Mouse (Mus musculus): ENCODE measurements around the gene Ica1. TPM values are rescaled to one million over a fixed set of nuclear protein-coding genes. Genes with fewer than 3 reads are reported as not detected.

The Ica1 gene
- polyA plus RNA-seq, 1 experiment: 37.8 TPM

- H3K27me3 ChIP-seq (ENCODE audit: control insufficient read depth, insufficient read depth, low read length): no peaks in the 10 kb centered on the region
- H3K27ac ChIP-seq (ENCODE audit: insufficient read depth, low read length): no peak overlapping the region
- no peak overlapping the region for H3K4me3 ChIP-seq (replicated peaks; ENCODE audit: insufficient read depth, low read depth, low read length)
- WGBS: 93% methylated on average over 4 of the region's 4 CpGs
- no peak for DNase-seq
- no peaks in the 10 kb centered on the region for H3K4me1 ChIP-seq (ENCODE audit: control insufficient read depth, insufficient read depth, low read length)
- TF ChIP-seq CTCF (IDR thresholded peaks at IDR 0.05; ENCODE audit: borderline replicate concordance, insufficient read depth, low read depth, low read length): no peak
- TF ChIP-seq POLR2A (IDR thresholded peaks at IDR 0.05; ENCODE audit: borderline replicate concordance, insufficient read depth, low read length): no peak
These were observed 105.3 kb downstream of the Ica1 start for GRCm38 (mm10) chr6:8673013-8673412.

- DNase-seq: no peak
- H3K27me3 ChIP-seq (ENCODE audit: control insufficient read depth, insufficient read depth, low read length): no peaks in the 10 kb centered on the region
- 76% methylated on average over 4 of the region's 4 CpGs for WGBS
- no peak overlapping the region for H3K4me3 ChIP-seq (replicated peaks; ENCODE audit: insufficient read depth, low read depth, low read length)
- H3K4me1 ChIP-seq (ENCODE audit: control insufficient read depth, insufficient read depth, low read length): peaks cover 4% of the 10 kb centered on the region; the same call in 1 of the 2 replicates
- TF ChIP-seq CTCF (IDR thresholded peaks at IDR 0.05; ENCODE audit: borderline replicate concordance, insufficient read depth, low read depth, low read length) (no peak), POLR2A (IDR thresholded peaks at IDR 0.05; ENCODE audit: borderline replicate concordance, insufficient read depth, low read length) (no peak)
- no peak overlapping the region for H3K27ac ChIP-seq (ENCODE audit: insufficient read depth, low read length)
These were observed 108.9 kb downstream of the Ica1 start for GRCm38 (mm10) chr6:8669343-8669742.

GRCm38 (mm10) chr6:8668013-8668811 lies 110.1 kb downstream of the Ica1 start:
- H3K4me3 ChIP-seq (replicated peaks; ENCODE audit: insufficient read depth, low read depth, low read length): no peak overlapping the region
- TF ChIP-seq CTCF (IDR thresholded peaks at IDR 0.05; ENCODE audit: borderline replicate concordance, insufficient read depth, low read depth, low read length): no peak
- TF ChIP-seq POLR2A (IDR thresholded peaks at IDR 0.05; ENCODE audit: borderline replicate concordance, insufficient read depth, low read length): no peak
- H3K27me3 ChIP-seq (ENCODE audit: control insufficient read depth, insufficient read depth, low read length): no peaks in the 10 kb centered on the region
- WGBS: 67% methylated on average over 6 of the region's 6 CpGs
- no peak overlapping the region for H3K27ac ChIP-seq (ENCODE audit: insufficient read depth, low read length)
- peaks cover 4% of the 10 kb centered on the region; the same call in 1 of the 2 replicates for H3K4me1 ChIP-seq (ENCODE audit: control insufficient read depth, insufficient read depth, low read length)
- DNase-seq: no peak

- Histone ChIP-seq H3K27me3 (ENCODE audit: control insufficient read depth, insufficient read depth, low read length) (no peaks in the 10 kb centered on the region), H3K4me1 (ENCODE audit: control insufficient read depth, insufficient read depth, low read length) (peaks cover 4% of the 10 kb centered on the region; the same call in 1 of the 2 replicates), H3K27ac (ENCODE audit: insufficient read depth, low read length) (no peak overlapping the region), H3K4me3 (replicated peaks; ENCODE audit: insufficient read depth, low read depth, low read length) (no peak overlapping the region)
- DNase-seq: no peak
- no peak for TF ChIP-seq CTCF (IDR thresholded peaks at IDR 0.05; ENCODE audit: borderline replicate concordance, insufficient read depth, low read depth, low read length)
- WGBS: 65% methylated on average over 5 of the region's 5 CpGs
These were observed 112.5 kb downstream of the Ica1 start for GRCm38 (mm10) chr6:8665786-8666185.

GRCm38 (mm10) chr6:8664956-8665355 lies 113.3 kb downstream of the Ica1 start:
- 50% methylated on average over 5 of the region's 5 CpGs for whole genome bisulfite sequencing
- no peak overlapping the region; the same call in 1 of the 2 replicates for H3K27ac ChIP-seq (ENCODE audit: insufficient read depth, low read length)
- H3K27me3 ChIP-seq (ENCODE audit: control insufficient read depth, insufficient read depth, low read length): no peaks in the 10 kb centered on the region
- TF ChIP-seq POLR2A (IDR thresholded peaks at IDR 0.05; ENCODE audit: borderline replicate concordance, insufficient read depth, low read length): no peak
- TF ChIP-seq CTCF (IDR thresholded peaks at IDR 0.05; ENCODE audit: borderline replicate concordance, insufficient read depth, low read depth, low read length): no peak
- H3K4me3 ChIP-seq (replicated peaks; ENCODE audit: insufficient read depth, low read depth, low read length): no peak overlapping the region
- DNase-seq: no peak
- peaks cover 6% of the 10 kb centered on the region; the same call in 1 of the 2 replicates for H3K4me1 ChIP-seq (ENCODE audit: control insufficient read depth, insufficient read depth, low read length)

GRCm38 (mm10) chr6:8663092-8663740 lies 115.1 kb downstream of the Ica1 start:
- no peak for TF ChIP-seq POLR2A (IDR thresholded peaks at IDR 0.05; ENCODE audit: borderline replicate concordance, insufficient read depth, low read length)
- TF ChIP-seq CTCF (IDR thresholded peaks at IDR 0.05; ENCODE audit: borderline replicate concordance, insufficient read depth, low read depth, low read length): no peak
- no peak for DNase-seq
- no peak overlapping the region for H3K4me3 ChIP-seq (replicated peaks; ENCODE audit: insufficient read depth, low read depth, low read length)
- 80% methylated on average over 3 of the region's 3 CpGs for WGBS
- H3K27ac ChIP-seq (ENCODE audit: insufficient read depth, low read length): no peak overlapping the region
- peaks cover 14% of the 10 kb centered on the region; the same call in 1 of the 2 replicates for H3K4me1 ChIP-seq (ENCODE audit: control insufficient read depth, insufficient read depth, low read length)
- no peaks in the 10 kb centered on the region for H3K27me3 ChIP-seq (ENCODE audit: control insufficient read depth, insufficient read depth, low read length)

GRCm38 (mm10) chr6:8661404-8661803 lies 116.9 kb downstream of the Ica1 start:
- no peak for DNase-seq
- peaks cover 18% of the 10 kb centered on the region; the same call in 1 of the 2 replicates for H3K4me1 ChIP-seq (ENCODE audit: control insufficient read depth, insufficient read depth, low read length)
- H3K27ac ChIP-seq (ENCODE audit: insufficient read depth, low read length): no peak overlapping the region
- H3K27me3 ChIP-seq (ENCODE audit: control insufficient read depth, insufficient read depth, low read length): no peaks in the 10 kb centered on the region
- TF ChIP-seq POLR2A (IDR thresholded peaks at IDR 0.05; ENCODE audit: borderline replicate concordance, insufficient read depth, low read length): no peak
- no peak for TF ChIP-seq CTCF (IDR thresholded peaks at IDR 0.05; ENCODE audit: borderline replicate concordance, insufficient read depth, low read depth, low read length)
- 83% methylated on average over 4 of the region's 4 CpGs for WGBS
- no peak overlapping the region for H3K4me3 ChIP-seq (replicated peaks; ENCODE audit: insufficient read depth, low read depth, low read length)

Data from cerebellum, adult 2 months (tissue).